Mouse (Mus musculus) embryonic stem cell, embryonic (primary cell): Measurements from ENCODE around the gene Gm20388.

Source experiments
- CTCF ChIA-PET, 4 experiments: fragments of 300-600 bp in 2 of 4; fragments of 350-600 bp in 2 of 4; sonication (Branson Sonifier 250); formaldehyde crosslinking; loops; one replicate each; lab custom pipeline; 2022; ENCODE audit warnings: inconsistent platforms in 2 of 4; lab: Charles Lee
- POLR2A ChIA-PET, 4 experiments: fragments of 300-600 bp in 2 of 4; fragments of 350-600 bp in 2 of 4; sonication (Branson Sonifier 250); formaldehyde crosslinking; loops; one replicate each; lab custom pipeline; 2022; ENCODE audit warnings: antibody characterized with exemption in 4 of 4, inconsistent platforms in 1 of 4; lab: Charles Lee

Gene Gm20388

DNA sequence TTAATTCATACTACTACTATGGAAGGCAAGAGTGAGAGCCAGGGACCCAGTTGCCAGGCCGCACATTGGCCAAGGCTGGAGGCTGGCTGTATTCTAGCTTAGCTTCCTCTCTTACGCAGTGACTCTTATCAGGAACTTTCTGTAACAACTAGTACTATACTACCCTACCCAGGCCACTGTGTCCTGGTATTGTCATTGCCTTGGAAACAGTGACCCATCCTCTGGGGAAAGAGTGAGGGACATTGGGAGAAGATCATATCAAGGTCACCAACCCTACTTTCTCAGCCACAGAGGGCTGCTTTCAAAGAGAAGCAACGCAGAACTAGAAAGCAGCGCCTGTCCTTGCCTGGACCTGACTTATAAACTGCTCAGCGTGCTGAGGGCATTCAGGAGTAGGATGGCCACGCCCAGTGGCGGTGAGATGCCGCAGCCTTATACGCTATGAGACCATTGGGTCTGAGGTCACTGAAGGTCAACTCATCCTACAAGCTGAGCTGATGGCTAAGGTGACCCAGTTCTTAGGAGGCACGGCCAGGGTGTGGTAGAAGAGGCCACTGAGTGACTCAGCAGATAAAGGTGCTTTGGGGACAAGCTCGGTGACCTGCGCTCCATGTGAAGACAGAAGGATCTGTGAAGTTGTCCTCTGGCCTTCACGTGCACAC, 417.9 kb downstream of the Gm20388 start:
- POLR2A ChIA-PET = interaction anchor here in 3 of 4 experiments (1.0 to 3.8 kb wide), 7 partner anchors 9 to 203 kb away, joined by 3 to 23 read pairs (median 5); no protein-coding TSS in a partner anchor
- CTCF ChIA-PET = interaction anchor here (0.6 to 5.3 kb wide), 30 partner anchors 9 to 468 kb away, joined by 3 to 96 read pairs (median 9); no protein-coding TSS in a partner anchor

GRCm38 (mm10) chr8:120329030-120329748, 418.5 kb downstream of the Gm20388 start:
- CTCF ChIA-PET = interaction anchor here in 2 of 4 experiments (0.6 to 5.3 kb wide), 8 partner anchors 9 to 270 kb away, joined by 3 to 96 read pairs (median 8); no protein-coding TSS in a partner anchor
- POLR2A ChIA-PET = interaction anchor here in 3 of 4 experiments (0.7 to 3.8 kb wide), 4 partner anchors 34 to 206 kb away, joined by 4 to 23 read pairs (median 8); no protein-coding TSS in a partner anchor

DNA sequence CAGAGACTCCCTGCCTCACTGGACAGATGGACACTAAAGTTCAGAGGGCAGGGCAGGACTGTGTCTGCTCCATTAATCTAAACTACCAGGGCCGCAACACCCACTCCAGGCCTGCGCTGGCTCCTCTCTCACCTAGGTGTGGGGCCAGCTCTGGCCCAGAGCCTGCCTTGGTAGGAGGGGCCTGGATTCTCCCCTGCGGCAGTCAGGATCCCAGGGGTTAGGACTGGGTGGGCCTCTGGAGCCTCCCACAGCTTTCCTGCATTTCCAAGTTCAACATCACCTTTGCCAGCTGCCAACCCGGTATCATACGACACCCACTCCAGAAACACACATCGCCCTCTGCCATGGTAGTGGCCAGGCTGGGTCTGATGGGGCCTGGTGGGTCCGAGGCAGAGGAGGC, 420.4 kb downstream of the Gm20388 start:
- ChIA-PET POLR2A (interaction anchor here in 2 of 4 experiments (0.9 to 1.9 kb wide), 7 partner anchors 8 to 288 kb away, joined by 3 to 8 read pairs (median 4); no protein-coding TSS in a partner anchor), CTCF (interaction anchor here (0.7 to 4.0 kb wide), 22 partner anchors 8 to 269 kb away, joined by 3 to 24 read pairs (median 5); no protein-coding TSS in a partner anchor)

DNA sequence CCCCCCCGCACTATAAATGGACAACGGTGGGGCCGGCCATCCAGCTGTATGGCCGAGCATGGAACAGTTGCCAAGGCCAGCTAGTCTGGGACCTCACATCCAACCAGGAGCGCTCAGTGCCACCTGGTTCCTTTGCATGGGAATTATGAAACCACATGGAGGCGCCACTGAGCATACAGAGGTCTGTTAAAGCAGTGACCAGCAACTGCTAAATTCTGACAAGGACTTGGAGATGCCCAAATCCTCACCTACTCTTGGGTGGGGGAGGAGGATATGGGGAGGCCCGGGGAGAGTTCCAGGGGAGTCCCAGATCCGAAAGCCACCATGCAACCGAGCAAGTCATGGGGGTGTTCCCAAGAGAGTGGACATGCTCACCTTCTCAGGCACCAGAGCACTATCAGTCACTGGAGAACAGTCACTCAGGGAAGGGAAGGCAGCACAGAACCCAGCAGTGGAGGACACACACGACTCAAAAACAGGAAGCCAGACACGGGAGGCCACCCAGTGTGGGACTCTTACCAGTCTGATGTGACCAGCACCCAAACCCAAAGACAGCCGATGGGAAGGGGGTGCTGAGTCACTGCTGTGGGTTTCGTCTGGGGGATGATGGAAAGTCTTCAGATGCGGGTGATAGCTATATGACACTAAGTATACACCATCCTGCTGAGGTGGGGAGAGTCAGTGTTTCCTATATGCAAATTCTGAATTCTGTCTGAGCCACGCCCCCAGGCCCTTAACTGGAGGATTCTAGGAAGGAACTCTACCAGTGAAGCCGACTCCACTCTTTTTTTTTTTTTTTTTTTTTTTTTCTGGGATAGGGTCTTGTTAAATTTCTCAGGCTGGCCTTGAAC, 422.0 kb downstream of the Gm20388 start:
- CTCF ChIA-PET = interaction anchor here (0.5 to 4.3 kb wide), 38 partner anchors 8 to 1004 kb away, joined by 3 to 29 read pairs (median 4); partner anchors contain the start of gene Gins2 (in 1 of the 4)
- POLR2A ChIA-PET = interaction anchor here (0.5 to 3.3 kb wide), 22 partner anchors 9 to 472 kb away, joined by 3 to 16 read pairs (median 4); no protein-coding TSS in a partner anchor

- CTCF ChIA-PET = interaction anchor here (0.5 to 4.3 kb wide), 16 partner anchors 10 to 221 kb away, joined by 3 to 29 read pairs (median 7); no protein-coding TSS in a partner anchor
- POLR2A ChIA-PET = interaction anchor here (0.6 to 3.3 kb wide), 19 partner anchors 8 to 297 kb away, joined by 3 to 21 read pairs (median 8); partner anchors contain the start of gene Gins2 (in 1 of the 4)
These were observed 423.0 kb downstream of the Gm20388 start for GRCm38 (mm10) chr8:120333681-120334080.

DNA sequence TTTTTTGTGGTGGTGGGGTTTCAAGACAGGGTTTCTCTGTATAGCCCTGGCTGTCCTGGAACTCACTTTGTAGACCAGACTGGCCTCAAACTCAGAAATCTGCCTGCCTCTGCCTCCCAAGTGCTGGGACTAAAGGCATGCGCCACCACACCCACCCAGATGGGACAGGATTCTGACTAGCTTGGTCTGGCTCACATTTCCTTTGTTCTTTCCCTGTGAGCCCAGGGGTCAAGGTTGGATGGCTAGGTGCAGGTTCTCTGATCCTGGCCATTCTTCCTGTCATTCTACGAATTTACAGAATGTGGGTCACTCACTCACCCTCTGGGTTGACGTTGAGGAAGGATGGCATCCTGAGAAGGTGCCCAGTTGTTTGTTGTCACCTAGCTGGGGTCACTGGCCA, 423.6 kb downstream of the Gm20388 start:
- POLR2A ChIA-PET = interaction anchor here (0.6 to 3.6 kb wide), 47 partner anchors 12 to 1215 kb away, joined by 3 to 31 read pairs (median 5); partner anchors contain the start of gene Gins2 (in 3 of the 4)
- CTCF ChIA-PET = interaction anchor here (0.5 to 7.7 kb wide), 40 partner anchors 7 to 640 kb away, joined by 3 to 45 read pairs (median 6); partner anchors contain the start of genes Cox4i1 (in 1 of the 4) and Gm27021 (in 1 of the 4)

GRCm38 (mm10) chr8:120334878-120335261, 424.2 kb downstream of the Gm20388 start:
- POLR2A ChIA-PET = interaction anchor here (0.5 to 3.6 kb wide), 72 partner anchors 8 to 1214 kb away, joined by 3 to 31 read pairs (median 4); partner anchors contain the start of genes Gins2 (in 3 of the 4) and Mbtps1 (in 1 of the 4)
- CTCF ChIA-PET = interaction anchor here (0.5 to 7.7 kb wide), 53 partner anchors 8 to 640 kb away, joined by 3 to 45 read pairs (median 5); partner anchors contain the start of genes Cox4i1 (in 1 of the 4) and Gm27021 (in 1 of the 4)

GRCm38 (mm10) chr8:120335262-120336086, 424.8 kb downstream of the Gm20388 start:
- ChIA-PET CTCF (interaction anchor here (0.5 to 7.7 kb wide), 49 partner anchors 8 to 641 kb away, joined by 3 to 45 read pairs (median 6); partner anchors contain the start of genes Cox4i1 (in 1 of the 4) and Gm27021 (in 1 of the 4)), POLR2A (interaction anchor here (0.5 to 3.6 kb wide), 71 partner anchors 9 to 1130 kb away, joined by 3 to 31 read pairs (median 4); partner anchors contain the start of genes Gins2 (in 3 of the 4) and Mbtps1 (in 1 of the 4))

DNA sequence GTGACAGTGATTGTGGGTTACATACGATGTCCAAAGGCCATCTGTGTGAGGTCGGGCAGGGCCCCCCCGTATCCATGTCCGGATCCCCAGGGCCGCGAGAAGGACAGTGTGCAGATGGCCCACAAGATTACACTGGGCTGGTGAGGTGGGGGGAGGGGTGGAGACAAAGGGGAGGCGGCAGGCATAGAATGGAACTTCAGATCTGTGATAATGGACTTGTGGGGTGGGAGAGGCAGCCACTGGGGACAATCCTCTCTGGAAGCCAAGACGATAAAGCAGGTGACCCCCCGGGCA, 425.4 kb downstream of the Gm20388 start:
- POLR2A ChIA-PET = interaction anchor here in 3 of 4 experiments (0.9 to 3.6 kb wide), 13 partner anchors 8 to 305 kb away, joined by 3 to 31 read pairs (median 6); no protein-coding TSS in a partner anchor
- CTCF ChIA-PET = interaction anchor here in 3 of 4 experiments (1.5 to 7.7 kb wide), 9 partner anchors 9 to 55 kb away, joined by 5 to 45 read pairs (median 19); no protein-coding TSS in a partner anchor

DNA sequence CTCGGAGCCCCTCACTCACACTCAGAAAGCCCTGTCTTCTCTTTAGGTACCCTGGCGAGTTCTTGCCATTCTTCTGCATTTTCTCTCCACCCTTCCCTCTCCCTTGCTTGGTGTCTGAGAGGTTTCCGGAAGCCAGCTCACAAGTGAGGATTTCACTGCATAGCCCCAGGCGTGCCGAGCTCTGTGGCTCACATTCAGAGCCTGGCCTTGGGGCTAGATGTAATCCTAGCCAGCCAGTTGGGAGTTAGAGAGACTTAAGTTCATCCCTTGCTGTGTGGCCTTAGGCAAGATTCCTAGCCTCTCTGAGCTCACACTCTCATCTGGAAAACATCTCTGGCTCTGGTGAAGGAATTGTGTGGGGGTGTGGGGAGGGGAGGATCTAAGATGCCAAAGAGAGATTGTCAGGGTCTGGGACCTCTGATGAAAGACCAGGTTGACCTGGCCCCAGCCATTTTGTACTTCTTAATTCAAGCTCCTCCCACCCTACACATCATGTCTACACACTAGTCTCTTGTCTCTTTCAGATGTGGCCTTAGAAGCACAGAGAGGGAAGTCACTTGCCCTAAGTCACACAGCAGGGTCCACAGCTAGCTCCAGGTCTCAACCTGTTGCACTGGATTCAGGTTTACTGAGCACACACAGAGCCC, 426.4 kb downstream of the Gm20388 start:
- POLR2A ChIA-PET = interaction anchor here (0.5 to 3.6 kb wide), 26 partner anchors 10 to 334 kb away, joined by 3 to 31 read pairs (median 3); no protein-coding TSS in a partner anchor
- CTCF ChIA-PET = interaction anchor here (0.6 to 7.7 kb wide), 13 partner anchors 10 to 259 kb away, joined by 3 to 45 read pairs (median 3); no protein-coding TSS in a partner anchor

DNA sequence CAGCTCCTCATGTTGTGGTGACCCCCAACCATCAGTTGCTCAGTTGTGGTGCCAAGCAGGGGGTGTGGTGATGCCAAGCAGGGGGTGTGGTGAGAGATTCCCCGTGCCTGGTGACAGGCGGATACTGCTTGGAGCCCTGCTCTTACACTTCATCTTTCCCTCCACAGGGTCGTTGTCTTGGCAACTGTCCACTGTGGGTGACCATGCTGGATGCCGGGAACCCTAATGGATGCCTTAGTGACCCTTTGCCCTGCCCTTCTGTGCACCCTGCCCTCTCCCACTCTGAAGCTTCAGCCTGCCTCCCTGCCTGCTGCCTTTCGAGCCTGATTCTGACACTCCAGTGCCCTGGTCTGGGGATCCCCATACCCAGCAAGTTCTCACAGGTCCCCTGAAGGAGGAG, 427.0 kb downstream of the Gm20388 start:
- POLR2A ChIA-PET = interaction anchor here in 3 of 4 experiments (0.6 to 3.6 kb wide), 21 partner anchors 10 to 219 kb away, joined by 3 to 31 read pairs (median 4); no protein-coding TSS in a partner anchor
- CTCF ChIA-PET = interaction anchor here (0.6 to 7.7 kb wide), 12 partner anchors 10 to 159 kb away, joined by 3 to 45 read pairs (median 3); no protein-coding TSS in a partner anchor

GRCm38 (mm10) chr8:120338678-120339077, 428.0 kb downstream of the Gm20388 start:
- CTCF ChIA-PET = interaction anchor here in 3 of 4 experiments (0.5 to 7.7 kb wide), 9 partner anchors 12 to 50 kb away, joined by 3 to 45 read pairs (median 4); no protein-coding TSS in a partner anchor
- POLR2A ChIA-PET = interaction anchor here in 2 of 4 experiments (0.5 to 2.8 kb wide), 14 partner anchors 9 to 281 kb away, joined by 3 to 9 read pairs (median 3); partner anchors contain the start of gene Gins2 (in 1 of the 2)

GRCm38 (mm10) chr8:120339743-120340142, 429.1 kb downstream of the Gm20388 start:
- ChIA-PET CTCF (interaction anchor here in 2 of 4 experiments (0.6 to 7.7 kb wide), 4 partner anchors 8 to 169 kb away, joined by 3 to 45 read pairs (median 4); no protein-coding TSS in a partner anchor), POLR2A (interaction anchor here in 3 of 4 experiments (0.9 to 1.7 kb wide), 9 partner anchors 12 to 311 kb away, joined by 3 to 7 read pairs (median 3); no protein-coding TSS in a partner anchor)

DNA sequence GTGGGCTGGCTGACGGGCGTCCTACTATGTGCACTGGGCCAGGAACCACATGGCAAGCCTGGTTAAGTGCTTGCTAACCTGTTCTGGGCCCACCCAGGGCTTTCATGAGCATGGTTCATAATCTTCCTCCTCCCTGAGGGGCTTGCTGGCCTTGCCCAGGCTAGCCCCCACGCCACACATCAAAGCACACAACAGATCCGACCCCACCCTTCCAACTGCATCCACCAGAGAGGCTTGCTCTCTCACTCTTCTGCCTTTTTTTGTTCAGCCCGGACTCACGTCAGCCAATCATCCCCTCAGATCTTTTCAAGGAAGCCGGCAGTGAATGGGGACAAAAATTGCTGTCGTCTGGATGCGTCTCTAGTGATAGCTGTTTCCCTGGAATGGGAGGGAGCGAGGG, 430.5 kb downstream of the Gm20388 start:
- POLR2A ChIA-PET = interaction anchor here in 2 of 4 experiments (0.5 to 1.3 kb wide), 6 partner anchors 8 to 261 kb away, joined by 3 to 6 read pairs (median 4); no protein-coding TSS in a partner anchor
- CTCF ChIA-PET = interaction anchor here in 3 of 4 experiments (0.6 to 7.7 kb wide), 3 partner anchors 14 to 503 kb away, joined by 3 to 45 read pairs (median 6); no protein-coding TSS in a partner anchor
